Mouse (Mus musculus) lung, embryonic 14.5 days (tissue): ENCODE results near the gene Nudt12. TPM values are rescaled to one million over a fixed set of nuclear protein-coding genes. Genes with fewer than 3 reads are reported as not detected.
A peak's percentile ranks its signal among the peaks of the same experiment; 100 is the strongest.

Source experiments
- ATAC-seq: fragments of 200-750 bp; cut with Nextera tagmentation; 2 replicates; pipeline ENCODE4 v1.8.0; 2017; ENCODE audit warnings: mild to moderate bottlenecking, moderate TSS enrichment, moderate library complexity; ENCODE audit not compliant: insufficient read depth
- DNase-seq: peaks from one replicate; pipeline ENCODE4 v3.0.0-alpha.2; 2015
- H3K27ac ChIP-seq: fragments of 300-500 bp; sonication (generic); 2 replicates; pipeline ENCODE4 v1.5.1; 2014; ENCODE audit warnings: low read depth, mild to moderate bottlenecking, moderate library complexity
- H3K27me3 ChIP-seq: fragments of 300-500 bp; sonication (generic); 2 replicates; pipeline ENCODE4 v1.6.1; 2014; ENCODE audit warnings: low read length, control low read depth; ENCODE audit not compliant: insufficient read depth
- H3K36me3 ChIP-seq: fragments of 300-500 bp; sonication (generic); 2 replicates; pipeline ENCODE4 v1.6.1; 2014; ENCODE audit warnings: control low read depth; ENCODE audit not compliant: insufficient read depth
- H3K4me1 ChIP-seq: fragments of 300-500 bp; sonication (generic); 2 replicates; pipeline ENCODE4 v1.6.1; 2014; ENCODE audit warnings: antibody characterized with exemption, control low read depth; ENCODE audit not compliant: insufficient read depth
- H3K4me2 ChIP-seq: fragments of 300-500 bp; sonication (generic); 2 replicates; pipeline ENCODE4 v1.6.1; 2014; ENCODE audit warnings: mild to moderate bottlenecking
- H3K4me3 ChIP-seq: fragments of 300-500 bp; sonication (generic); 2 replicates; pipeline ENCODE4 v1.5.1; 2014; ENCODE audit warnings: low read depth, low read length
- H3K9ac ChIP-seq: fragments of 300-500 bp; sonication (generic); 2 replicates; pipeline ENCODE4 v1.6.1; 2014
- H3K9me3 ChIP-seq: fragments of 300-500 bp; sonication (generic); 2 replicates; pipeline ENCODE4 v1.6.1; 2016; ENCODE audit warnings: low read depth, low read length, control low read depth
- CTCF ChIP-seq: IDR thresholded peaks from 2 replicates; pipeline ENCODE4 v1.5.1; 2016; ENCODE audit warnings: antibody characterized with exemption, low read depth
- WGBS: fragments of 180-500 bp; shearing (Covaris S2); extraction: QIAGEN DNeasy Blood & Tissue Kit; methylation state at CpG from one replicate; pipeline ENCODE4 v1.1.7; 2014; 5-methylcytosine and 5-hydroxymethylcytosine counted together
- polyA plus RNA-seq: library from polyadenylated mRNA; unstranded; fragments of >200 nt; fragmentation: Nextera tagmentation; extraction: Ambion mirVana; gene quantifications from 2 replicates; pipeline ENCODE4 v1.2.1, GENCODE M21; 2014

Gene Nudt12
- polyA plus RNA-seq, 1 experiment from 2014 or later, result 4.4 TPM

DNA sequence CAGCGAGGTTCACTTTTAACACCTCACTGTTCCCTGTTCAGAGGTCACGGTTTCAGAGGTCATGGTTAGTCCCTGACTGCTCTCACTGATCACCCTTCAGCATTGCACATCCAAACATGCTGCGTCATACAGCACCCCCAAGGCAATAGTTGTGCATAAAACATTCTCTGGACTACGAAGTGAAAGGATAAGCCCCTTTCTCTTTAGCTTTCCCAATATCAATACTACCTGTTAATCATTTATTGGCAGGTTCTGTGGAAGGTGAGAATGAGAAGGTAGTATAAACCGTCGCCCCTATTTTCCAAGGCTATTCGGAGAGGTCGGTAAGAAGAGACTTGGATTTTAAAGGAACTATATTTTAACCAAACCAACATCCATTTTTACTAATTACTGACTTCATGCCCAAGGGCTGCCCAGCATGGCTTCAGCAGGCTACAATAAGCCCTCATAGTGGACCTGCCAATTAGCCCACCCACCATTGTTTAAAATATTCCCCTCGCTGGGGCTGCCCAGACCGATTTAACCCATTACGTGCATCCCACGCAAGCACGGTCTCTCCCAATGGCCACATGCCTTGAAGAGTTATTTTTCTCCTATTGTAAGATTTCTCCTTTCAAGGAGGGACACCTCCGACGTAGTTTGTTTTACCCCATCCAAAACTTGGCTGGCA, 616 bp downstream of the Nudt12 start:
- Histone ChIP-seq H3K9me3 (no peaks in the 10 kb centered on the region), H3K4me3 (peak overlapping the region; percentile 60), H3K4me1 (no peaks in the 10 kb centered on the region; the same call in 1 of the 2 replicates), H3K27ac (peak overlapping the region; percentile 50; the same call in 1 of the 2 replicates), H3K9ac (peak overlapping the region; percentile 71), H3K36me3 (no peaks in the 10 kb centered on the region), H3K4me2 (peak overlapping the region; percentile 74), H3K27me3 (no peaks in the 10 kb centered on the region)
- no peak for TF ChIP-seq CTCF
- ATAC-seq (peak; percentile 79), DNase-seq (peak; percentile 13)
- WGBS, result 12% methylated on average over 15 of the region's 15 CpGs

DNA sequence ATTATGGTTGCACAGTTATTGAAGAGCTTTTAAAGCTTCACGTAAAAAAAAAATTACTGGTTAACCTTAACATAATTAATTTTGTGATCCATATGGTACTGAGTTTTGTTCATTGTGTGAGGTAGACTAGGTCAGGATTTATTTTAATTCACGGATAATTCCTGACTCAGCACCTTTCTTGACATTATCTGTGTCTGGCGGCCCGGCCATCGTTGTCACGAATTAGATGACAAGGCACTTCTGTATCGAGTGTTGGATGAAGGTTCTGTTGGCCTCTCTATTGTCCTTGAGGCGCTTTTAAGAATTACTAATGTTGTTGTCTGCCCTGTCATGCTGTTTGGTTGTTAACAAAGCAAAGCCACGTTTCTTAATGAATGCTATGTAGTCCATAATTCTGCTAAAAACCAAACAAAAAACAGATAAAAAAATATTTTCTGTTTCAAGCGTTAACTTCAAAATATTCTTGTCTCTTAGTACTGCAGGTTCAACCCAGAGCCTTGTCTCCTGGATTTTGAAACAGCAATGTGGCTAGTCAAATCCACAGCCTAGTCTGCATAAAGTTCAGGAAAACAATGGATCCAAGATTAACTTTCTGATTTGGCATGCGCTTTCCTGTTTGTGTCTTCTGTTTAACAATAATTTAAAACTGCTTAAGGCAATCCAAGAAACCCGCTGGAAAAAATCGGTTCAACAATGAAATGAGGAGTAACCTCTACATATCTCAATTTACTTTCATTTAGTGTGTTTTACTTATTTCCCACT, 1.4 kb downstream of the Nudt12 start:
- no peak for ATAC-seq
- WGBS, result 80% methylated on average over 13 of the region's 13 CpGs

DNA sequence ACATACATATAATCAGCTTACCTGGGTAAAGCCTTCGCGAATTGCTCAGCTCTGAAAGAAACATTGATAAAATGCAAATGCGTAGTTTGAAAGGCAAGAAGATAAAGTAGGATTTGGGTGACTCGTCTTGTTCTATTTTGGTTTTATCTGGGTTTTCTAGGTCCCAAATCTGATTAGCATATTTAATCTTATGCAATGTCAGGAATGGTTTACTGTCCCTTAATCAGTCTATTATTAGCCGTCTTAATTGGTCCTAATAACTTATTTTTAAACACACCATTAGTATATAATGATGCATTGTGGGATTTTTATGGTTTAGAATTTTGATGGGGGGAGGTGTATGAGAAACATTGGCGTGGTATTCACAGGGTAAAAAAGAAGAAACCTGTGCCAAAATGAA, 21.9 kb downstream of the Nudt12 start, which contains the start of gene Pdzph1:
Pdzph1 (minus strand) TSS at position 101 of the 400 bp plus-strand sequence.
- DNase-seq (no peak), ATAC-seq (no peak)
- no peak within 1 kb of the TSS for H3K27ac ChIP-seq
- no peaks in the 10 kb centered on the region for H3K36me3 ChIP-seq
- no peak for TF ChIP-seq CTCF
- WGBS, result 83% methylated on average over 6 of the region's 6 CpGs
- H3K9me3 ChIP-seq, result no peaks in the 10 kb centered on the region
- no peaks in the 10 kb centered on the region for H3K27me3 ChIP-seq
- no peak within 1 kb of the TSS for H3K4me3 ChIP-seq
- H3K9ac ChIP-seq, result no peak within 1 kb of the TSS
- H3K4me2 ChIP-seq, result no peak within 1 kb of the TSS
- H3K4me1 ChIP-seq, result no peaks in the 10 kb centered on the region

More for the DNA sequence above, 1.4 kb downstream of the Nudt12 start:
- Histone ChIP-seq H3K4me3 (no peak overlapping the region), H3K9me3 (no peaks in the 10 kb centered on the region), H3K36me3 (no peaks in the 10 kb centered on the region), H3K27me3 (no peaks in the 10 kb centered on the region), H3K27ac (no peak overlapping the region), H3K9ac (no peak overlapping the region), H3K4me2 (no peak overlapping the region; the same call in 1 of the 2 replicates), H3K4me1 (no peaks in the 10 kb centered on the region; the same call in 1 of the 2 replicates)
- DNase-seq, result no peak
- no peak for TF ChIP-seq CTCF

DNA sequence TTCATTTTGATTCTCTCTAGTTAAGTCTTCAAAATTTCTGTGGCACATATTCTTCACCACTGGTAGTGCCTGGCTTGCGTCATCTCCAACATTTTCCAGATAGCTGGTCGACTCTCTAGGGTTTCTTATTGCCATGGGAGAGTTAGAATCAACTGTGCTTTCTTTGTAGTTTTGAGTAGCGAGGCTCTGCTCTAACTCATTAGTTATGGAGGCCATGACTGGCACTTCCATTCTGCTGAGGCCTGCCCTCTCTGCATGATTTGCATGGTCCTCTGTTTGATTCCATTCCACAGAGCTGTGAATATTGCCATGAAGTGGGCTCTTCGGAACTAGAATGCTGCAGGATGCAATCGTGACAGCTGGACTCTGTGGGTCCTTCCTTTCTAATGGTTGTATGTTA, 39.9 kb downstream of the Nudt12 start:
- ATAC-seq (no peak), DNase-seq (no peak)
- no peak overlapping the region for H3K27ac ChIP-seq
- H3K27me3 ChIP-seq, result no peaks in the 10 kb centered on the region
- H3K9ac ChIP-seq, result no peak overlapping the region
- H3K4me2 ChIP-seq, result no peak overlapping the region
- no peaks in the 10 kb centered on the region for H3K4me1 ChIP-seq
- WGBS, result 70% methylated on average over 5 of the region's 5 CpGs
- no peak overlapping the region for H3K4me3 ChIP-seq
- H3K36me3 ChIP-seq, result no peaks in the 10 kb centered on the region
- no peaks in the 10 kb centered on the region for H3K9me3 ChIP-seq
- TF ChIP-seq CTCF, result no peak

DNA sequence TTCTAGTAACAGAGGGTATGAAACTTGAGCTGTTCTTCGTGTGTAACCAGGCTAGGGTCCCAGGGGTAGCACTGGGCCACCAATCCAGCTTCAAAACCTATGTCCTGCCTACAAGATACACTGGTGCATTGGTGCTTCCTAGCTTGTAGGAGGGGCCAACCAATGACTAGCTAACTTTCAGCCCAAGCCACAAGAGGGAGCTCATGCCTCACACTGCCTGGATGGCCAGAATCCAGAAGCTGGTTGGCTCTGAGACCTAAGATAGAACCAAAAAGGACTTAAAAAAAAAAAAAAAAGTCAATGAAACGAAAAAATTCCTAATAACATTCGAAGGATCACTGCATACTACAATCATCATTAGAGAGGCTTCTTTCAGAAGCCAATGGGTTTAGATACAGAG, 53.3 kb downstream of the Nudt12 start:
- H3K4me3 ChIP-seq, result no peak overlapping the region
- WGBS, result 30% methylated on average over 3 of the region's 3 CpGs
- DNase-seq, result peak; percentile 21
- H3K4me2 ChIP-seq, result no peak overlapping the region
- H3K9ac ChIP-seq, result no peak overlapping the region
- ATAC-seq, result no peak
- no peaks in the 10 kb centered on the region for H3K36me3 ChIP-seq
- H3K4me1 ChIP-seq, result no peaks in the 10 kb centered on the region
- H3K27me3 ChIP-seq, result no peaks in the 10 kb centered on the region
- no peak overlapping the region for H3K27ac ChIP-seq
- TF ChIP-seq CTCF, result 0 out of 2 replicates have a peak, but pooled peaks have one; percentile 15
- H3K9me3 ChIP-seq, result no peaks in the 10 kb centered on the region

DNA sequence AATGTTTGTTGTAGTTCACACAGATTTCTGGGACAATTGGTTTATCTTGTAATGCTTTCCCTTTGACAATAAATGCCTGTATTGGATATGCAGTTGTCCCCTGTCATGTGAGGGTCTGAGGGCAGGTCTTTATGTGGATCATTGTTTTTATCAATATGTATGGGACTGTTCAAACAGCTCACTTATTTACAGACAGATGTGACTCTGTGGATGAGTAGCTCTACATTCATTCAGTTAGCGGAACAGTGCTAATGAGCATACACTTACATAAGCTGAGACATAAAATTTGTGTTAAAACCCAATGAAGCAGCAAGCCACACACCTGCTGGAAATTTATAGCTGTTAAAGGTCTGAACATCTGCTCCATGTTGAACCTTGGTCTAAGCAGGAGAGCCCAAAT, 56.1 kb downstream of the Nudt12 start:
- Histone ChIP-seq H3K27me3 (no peaks in the 10 kb centered on the region), H3K9ac (no peak overlapping the region), H3K36me3 (no peaks in the 10 kb centered on the region), H3K4me2 (no peak overlapping the region), H3K4me1 (no peaks in the 10 kb centered on the region), H3K9me3 (no peaks in the 10 kb centered on the region), H3K4me3 (no peak overlapping the region), H3K27ac (no peak overlapping the region)
- ATAC-seq (no peak), DNase-seq (no peak)
- no peak for TF ChIP-seq CTCF
- WGBS, result 95% methylated on average over 1 of the region's 1 CpGs

Other genes starting within 250 kb of the Nudt12 start
- gene Pdzph1, start 22.0 kb downstream of the Nudt12 start, polyA plus RNA-seq, result not detected in 2 replicates